Mouse (Mus musculus) small intestine, adult 2 months (tissue): ENCODE measurements around the gene Mvb12b. TPM values are rescaled to one million over a fixed set of nuclear protein-coding genes. Genes with fewer than 3 reads are reported as not detected.
A peak's percentile ranks its signal among the peaks of the same experiment; 100 is the strongest.

Experiments
- H3K27ac ChIP-seq: fragments of 200-500 bp; 2 replicates; pipeline ENCODE4 v1.5.1; 2012; ENCODE audit warnings: low read depth, low read length, control low read depth, inconsistent platforms; ENCODE audit not compliant: insufficient read depth
- H3K27me3 ChIP-seq: fragments of 200-500 bp; 2 replicates; pipeline ENCODE4 v1.6.1; 2012; ENCODE audit warnings: mild to moderate bottlenecking, moderate library complexity, low read length, inconsistent platforms; ENCODE audit not compliant: control insufficient read depth, insufficient read depth
- H3K36me3 ChIP-seq: fragments of 200-500 bp; 2 replicates; pipeline ENCODE4 v1.6.1; 2012; ENCODE audit warnings: mild to moderate bottlenecking, low read length, control low read depth, inconsistent platforms; ENCODE audit not compliant: control insufficient read depth, insufficient read depth
- H3K4me1 ChIP-seq: fragments of 200-500 bp; 2 replicates; pipeline ENCODE4 v1.6.1; 2012; ENCODE audit warnings: low read length, inconsistent platforms, mixed read lengths; ENCODE audit not compliant: control insufficient read depth, insufficient read depth, insufficient read length
- H3K4me3 ChIP-seq: fragments of 200-500 bp; 2 replicates; pipeline ENCODE4 v1.5.1; 2012; ENCODE audit warnings: low read depth, mild to moderate bottlenecking, control low read depth, inconsistent platforms, low read length, moderate library complexity
- CTCF ChIP-seq: fragments of 200-500 bp; IDR thresholded peaks from 2 replicates; pipeline ENCODE4 v1.5.1; 2012; ENCODE audit warnings: low read depth, mild to moderate bottlenecking, control low read depth, inconsistent platforms, low read length, moderate library complexity, mixed read lengths; ENCODE audit not compliant: insufficient replicate concordance, insufficient read length; ENCODE audit errors: extremely low read depth
- POLR2A ChIP-seq: fragments of 200-500 bp; IDR thresholded peaks from 2 replicates; pipeline ENCODE4 v1.6.1; 2012; ENCODE audit warnings: low read depth, mild to moderate bottlenecking, control low read depth, inconsistent platforms, low read length, moderate library complexity
- WGBS: fragments of 180-500 bp; shearing (Covaris S2); methylation state at CpG from one replicate; pipeline ENCODE4 v1.1.7; 2018; 5-methylcytosine and 5-hydroxymethylcytosine counted together
- polyA plus RNA-seq: library from polyadenylated mRNA; depleted of rRNA; stranded (reverse); fragments of >200 nt; gene quantifications from 2 replicates; pipeline ENCODE4 v1.2.3, GENCODE M21; 2012

Mvb12b gene
- polyA plus RNA-seq, 1 experiment = 7.9 TPM

DNA sequence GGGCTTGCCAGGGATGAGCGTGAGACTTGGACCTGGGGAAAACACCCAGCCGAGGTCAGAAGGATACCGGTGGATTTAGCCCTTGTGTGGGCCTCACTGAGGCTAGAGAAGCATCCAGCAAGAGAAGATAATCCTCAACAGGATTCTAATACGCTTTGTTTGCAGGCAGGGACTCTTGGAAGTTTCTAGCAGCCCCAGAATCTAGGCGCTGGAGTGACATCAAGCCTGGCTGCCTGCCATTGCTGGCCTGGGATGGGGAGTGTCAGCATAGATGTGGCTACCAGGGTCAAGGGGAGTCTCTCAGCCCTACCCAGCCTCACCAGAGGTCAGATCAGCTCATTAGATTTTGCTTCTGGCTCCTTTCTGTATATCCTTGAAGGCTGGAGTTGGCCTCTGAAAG, 185.0 kb downstream of the Mvb12b start:
- Histone ChIP-seq H3K4me3 (no peak overlapping the region), H3K4me1 (peaks cover 14% of the 10 kb centered on the region), H3K27ac (no peak overlapping the region), H3K36me3 (no peaks in the 10 kb centered on the region), H3K27me3 (no peaks in the 10 kb centered on the region; the same call in 1 of the 2 replicates)
- TF ChIP-seq CTCF (no peak), POLR2A (no peak)
- WGBS = 55% methylated on average over 5 of the region's 5 CpGs

DNA sequence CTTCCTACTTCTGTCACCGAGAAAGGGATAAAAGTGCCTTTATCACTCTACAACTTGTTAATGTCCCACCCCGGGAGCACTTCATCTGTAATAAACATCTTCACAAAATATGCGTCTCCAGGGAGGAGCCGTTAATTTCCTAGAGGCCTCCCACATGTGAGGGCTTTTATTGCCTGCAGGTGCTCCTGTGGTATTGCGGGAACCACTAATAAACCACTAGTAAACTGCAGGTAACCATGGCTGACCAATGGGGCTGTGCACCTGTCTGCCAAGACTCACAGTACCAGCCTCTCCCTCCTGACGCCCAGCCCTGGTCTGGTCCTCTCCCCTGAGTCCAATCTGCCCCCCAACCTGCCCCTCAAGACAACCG, 186.3 kb downstream of the Mvb12b start:
- TF ChIP-seq CTCF = no peak
- no peak for TF ChIP-seq POLR2A
- Histone ChIP-seq H3K4me1 (peaks cover 14% of the 10 kb centered on the region), H3K27me3 (no peaks in the 10 kb centered on the region; the same call in 1 of the 2 replicates), H3K36me3 (no peaks in the 10 kb centered on the region), H3K27ac (no peak overlapping the region), H3K4me3 (peak overlapping the region; percentile 15; the same call in 1 of the 2 replicates)
- 26% methylated on average over 7 of the region's 7 CpGs for WGBS

DNA sequence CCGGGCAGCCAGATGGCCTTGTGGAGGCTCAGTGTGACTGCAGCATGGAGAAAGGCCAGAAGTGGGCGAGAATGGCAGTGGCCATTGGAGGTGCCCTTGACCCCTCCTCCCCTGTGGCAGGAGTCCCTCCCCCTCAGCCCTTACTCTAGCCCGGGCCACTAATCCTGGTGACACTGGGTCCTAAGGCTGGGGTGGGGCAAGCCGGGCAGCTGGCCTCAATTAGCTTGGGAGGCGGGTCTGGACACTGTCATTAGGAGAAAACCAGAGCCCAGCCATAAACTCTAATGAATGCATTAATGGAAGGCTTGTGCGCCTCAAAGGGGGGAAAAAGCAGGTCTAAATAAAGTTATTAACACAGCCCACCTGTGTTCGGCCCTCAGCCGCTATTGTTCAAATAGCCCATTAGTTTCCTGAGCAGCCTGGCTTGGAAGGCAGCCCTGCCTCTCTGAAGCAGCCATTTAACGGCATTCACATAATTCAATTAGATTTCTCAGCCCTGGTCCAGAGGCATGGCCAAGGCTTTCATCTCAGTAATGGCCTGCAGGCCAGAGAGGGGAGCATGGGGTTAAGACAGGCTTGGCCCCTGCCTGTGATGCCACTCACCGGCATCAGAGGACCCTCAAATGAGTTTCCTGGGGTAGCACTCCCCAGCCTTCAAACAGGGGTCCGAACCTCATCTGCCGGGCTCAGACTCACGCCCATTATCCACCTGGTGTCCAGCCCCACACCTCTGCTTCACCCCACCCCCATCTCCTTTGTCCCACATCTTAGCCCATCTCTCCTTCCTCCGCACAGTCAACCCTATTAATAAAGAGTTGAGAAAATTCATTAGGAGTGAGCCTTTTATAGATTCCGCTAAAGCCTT, 186.9 kb downstream of the Mvb12b start:
- Histone ChIP-seq H3K4me1 (peaks cover 14% of the 10 kb centered on the region), H3K27me3 (no peaks in the 10 kb centered on the region; the same call in 1 of the 2 replicates), H3K27ac (no peak overlapping the region), H3K36me3 (no peaks in the 10 kb centered on the region), H3K4me3 (no peak overlapping the region)
- TF ChIP-seq CTCF = no peak
- no peak for TF ChIP-seq POLR2A
- 35% methylated on average over 15 of the region's 15 CpGs for WGBS

DNA sequence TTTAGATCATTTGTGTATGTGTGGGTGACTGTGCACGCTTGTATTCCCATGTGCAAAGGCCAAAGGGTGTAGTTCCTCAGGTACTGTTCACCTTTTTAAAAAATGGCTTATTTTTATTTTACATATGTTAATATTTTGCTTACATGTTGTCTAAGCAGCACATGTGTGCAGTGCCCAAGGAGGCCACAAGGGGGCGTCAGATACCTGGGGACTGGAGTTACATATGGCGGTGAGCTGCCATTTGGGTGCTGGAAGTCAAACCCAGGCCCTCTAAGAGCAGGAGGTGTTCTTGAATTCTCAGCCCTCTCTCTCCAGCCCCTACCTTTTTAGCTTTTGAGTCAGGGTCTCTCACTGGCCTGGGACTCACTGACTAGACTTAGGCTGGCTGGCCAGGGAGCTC, 188.8 kb downstream of the Mvb12b start:
- H3K27ac ChIP-seq = no peak overlapping the region
- peak; percentile 29; the same call in 1 of the 2 replicates for TF ChIP-seq CTCF
- no peak for TF ChIP-seq POLR2A
- no peaks in the 10 kb centered on the region; the same call in 1 of the 2 replicates for H3K27me3 ChIP-seq
- H3K4me3 ChIP-seq = no peak overlapping the region
- no peaks in the 10 kb centered on the region for H3K36me3 ChIP-seq
- H3K4me1 ChIP-seq = peaks cover 14% of the 10 kb centered on the region
- WGBS = 68% methylated on average over 3 of the region's 3 CpGs

DNA sequence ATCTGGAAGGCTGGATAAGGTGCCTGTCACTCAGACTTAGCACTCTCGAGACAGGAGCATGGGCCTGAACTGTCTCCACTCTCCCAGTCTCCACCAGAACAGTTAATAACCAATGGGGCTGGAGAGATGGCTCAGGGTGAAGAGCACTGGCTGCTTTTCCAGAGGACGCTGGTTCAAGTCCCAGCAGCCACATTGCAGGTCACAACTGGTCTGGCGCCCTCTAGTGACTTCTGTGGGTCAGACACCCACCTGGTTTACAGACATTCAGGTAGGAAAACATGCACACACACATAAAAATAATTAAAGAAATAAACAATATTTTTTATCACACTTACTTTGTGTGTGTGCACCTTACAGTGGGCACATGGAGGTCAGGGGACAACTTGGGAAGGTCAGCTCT, 191.3 kb downstream of the Mvb12b start:
- no peaks in the 10 kb centered on the region for H3K36me3 ChIP-seq
- peaks cover 3% of the 10 kb centered on the region for H3K4me1 ChIP-seq
- H3K27me3 ChIP-seq = no peaks in the 10 kb centered on the region; the same call in 1 of the 2 replicates
- no peak for TF ChIP-seq POLR2A
- peak; percentile 37; the same call in 1 of the 2 replicates for TF ChIP-seq CTCF
- no peak overlapping the region for H3K27ac ChIP-seq
- H3K4me3 ChIP-seq = no peak overlapping the region
- 57% methylated on average over 3 of the region's 3 CpGs for WGBS

DNA sequence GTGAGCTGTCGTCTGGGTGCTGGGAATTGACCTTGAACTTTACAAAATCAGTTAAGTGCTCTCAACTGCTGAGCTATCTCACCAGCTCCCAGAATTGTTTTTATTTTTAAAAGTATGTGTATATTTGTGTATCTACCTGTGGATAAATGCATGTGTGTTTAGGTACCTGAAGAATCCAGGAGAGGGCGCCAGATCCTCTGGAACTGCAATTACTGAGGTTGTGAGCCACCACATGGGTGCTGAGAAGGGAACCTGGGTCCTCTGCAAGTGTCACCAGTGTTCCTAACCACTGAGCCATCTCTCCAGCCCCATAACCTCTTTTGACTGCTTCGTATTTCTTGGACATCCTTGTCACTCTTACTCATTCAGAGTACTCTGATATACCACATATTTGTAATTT, 193.8 kb downstream of the Mvb12b start:
- 61% methylated on average over 3 of the region's 3 CpGs for WGBS
- H3K4me3 ChIP-seq = no peak overlapping the region
- no peak for TF ChIP-seq POLR2A
- no peak for TF ChIP-seq CTCF

DNA sequence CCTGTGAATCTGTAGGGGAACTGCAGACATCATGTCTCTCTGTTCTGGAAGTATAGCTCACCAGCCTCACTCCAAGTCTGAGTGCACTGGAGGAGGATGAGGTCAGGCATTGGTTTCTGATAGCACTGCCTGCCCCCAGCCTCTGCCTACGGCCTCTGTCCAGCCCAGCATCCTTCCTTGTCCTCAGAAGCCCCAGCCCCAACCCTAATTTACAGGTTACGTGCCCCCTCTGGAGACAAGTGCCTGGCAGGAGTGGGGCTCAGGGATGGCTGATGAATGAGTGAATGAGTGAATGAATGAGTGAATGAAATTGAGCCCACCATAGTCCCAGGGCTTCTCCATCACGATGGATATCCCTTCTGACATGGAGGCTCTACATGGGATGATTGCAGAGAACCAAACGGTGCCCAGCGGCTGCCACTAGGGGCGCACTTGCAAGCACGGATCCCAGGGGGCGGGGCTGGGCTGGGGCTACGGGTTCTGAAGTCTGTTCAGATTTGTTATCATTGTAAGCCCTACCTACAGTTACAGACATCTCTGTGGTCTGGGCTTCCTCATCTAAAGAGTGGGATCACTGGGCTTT, 197.8 kb downstream of the Mvb12b start:
- peaks cover 7% of the 10 kb centered on the region for H3K27me3 ChIP-seq
- H3K36me3 ChIP-seq = no peaks in the 10 kb centered on the region
- TF ChIP-seq CTCF = peak; percentile 74; the same call in 1 of the 2 replicates
- no peak for TF ChIP-seq POLR2A
- no peaks in the 10 kb centered on the region for H3K4me1 ChIP-seq
- 24% methylated on average over 9 of the region's 9 CpGs for whole genome bisulfite sequencing
- H3K4me3 ChIP-seq = no peak overlapping the region
- H3K27ac ChIP-seq = no peak overlapping the region

More for the DNA sequence above, 193.8 kb downstream of the Mvb12b start:
- Histone ChIP-seq H3K36me3 (no peaks in the 10 kb centered on the region), H3K4me1 (no peaks in the 10 kb centered on the region), H3K27me3 (peaks cover 5% of the 10 kb centered on the region), H3K27ac (no peak overlapping the region)
